ENCODE assay signal across 8 mouse cellular contexts in genomic region chr11:55470761-55471160, GRCm38 (mm10). TPM values are rescaled to one million over a fixed set of nuclear protein-coding genes. Genes with fewer than 3 reads are reported as not detected.
DNase-seq lines count a peak whose midpoint lies in the region; ATAC-seq lines count a peak whose summit lies in the region.

No protein-coding gene starts in this region.

- intact Hi-C loops in gastrocnemius, postnatal 36 days (cut with DNase I), result no loop called here
- intact Hi-C loops in left cerebral cortex, postnatal 36 days (cut with DNase I), result no loop called here

- ATAC-seq in hindbrain, embryonic 15.5 days (ENCODE audit: low FRiP score, low read depth), result no peak

- WGBS in heart, embryonic 10.5 days, result 49% methylated on average over 8 of the region's 8 CpGs
- WGBS in hindbrain, embryonic 15.5 days, result 56% methylated on average over 8 of the region's 8 CpGs
- 74% methylated on average over 8 of the region's 8 CpGs for WGBS in midbrain, embryonic 10.5 days

- peak overlapping the region; percentile 85 for H3K9ac ChIP-seq in hindbrain, embryonic 15.5 days

- DNase-seq in heart, embryonic 10.5 days (ENCODE audit: low spot score), result no peak
- DNase-seq in heart, adult 18-20 months, result no peak
- peak; percentile 29 for DNase-seq in adipocyte (ENCODE audit: low spot score)
- DNase-seq in midbrain, embryonic 10.5 days (ENCODE audit: low spot score), result no peak
- no peak for DNase-seq in c-Kit-positive CD71-positive TER-119-positive erythroid progenitor cells, embryonic 14.5 days (ENCODE audit: low spot score)
- no peak for DNase-seq in gastrocnemius, postnatal 36 days
- DNase-seq in left cerebral cortex, postnatal 36 days (ENCODE audit: low spot score in 2 of 2), result no peak

- no peak overlapping the region; the same call in 1 of the 2 replicates for H3K27ac ChIP-seq in heart, embryonic 10.5 days
- H3K27ac ChIP-seq in hindbrain, embryonic 15.5 days (replicated peaks), result no peak overlapping the region
- peak overlapping the region; percentile 99; the same call in 1 of the 2 replicates for H3K27ac ChIP-seq in midbrain, embryonic 10.5 days (replicated peaks)

- peak overlapping the region; percentile 65 for H3K4me2 ChIP-seq in hindbrain, embryonic 15.5 days

- H3K9me3 ChIP-seq in heart, embryonic 10.5 days, result no peaks in the 10 kb centered on the region
- no peaks in the 10 kb centered on the region for H3K9me3 ChIP-seq in hindbrain, embryonic 15.5 days
- H3K9me3 ChIP-seq in midbrain, embryonic 10.5 days (replicated peaks), result no peaks in the 10 kb centered on the region

- H3K36me3 ChIP-seq in heart, embryonic 10.5 days, result peaks cover 32% of the 10 kb centered on the region
- H3K36me3 ChIP-seq in hindbrain, embryonic 15.5 days, result no peaks in the 10 kb centered on the region
- H3K36me3 ChIP-seq in midbrain, embryonic 10.5 days, result peaks cover 48% of the 10 kb centered on the region

- H3K4me3 ChIP-seq in heart, embryonic 10.5 days, result peak overlapping the region; percentile 91
- peak overlapping the region; percentile 77 for H3K4me3 ChIP-seq in hindbrain, embryonic 15.5 days
- peak overlapping the region; percentile 99 for H3K4me3 ChIP-seq in midbrain, embryonic 10.5 days

- peaks cover 31% of the 10 kb centered on the region for H3K4me1 ChIP-seq in heart, embryonic 10.5 days
- H3K4me1 ChIP-seq in hindbrain, embryonic 15.5 days (replicated peaks), result peaks cover 35% of the 10 kb centered on the region
- H3K4me1 ChIP-seq in midbrain, embryonic 10.5 days, result peaks cover 27% of the 10 kb centered on the region

- H3K27me3 ChIP-seq in heart, embryonic 10.5 days (ENCODE audit: insufficient read depth, poor library complexity, severe bottlenecking), result no peaks in the 10 kb centered on the region
- no peaks in the 10 kb centered on the region for H3K27me3 ChIP-seq in hindbrain, embryonic 15.5 days
- no peaks in the 10 kb centered on the region for H3K27me3 ChIP-seq in midbrain, embryonic 10.5 days (ENCODE audit: low read depth, poor library complexity, severe bottlenecking)

RNA-seq across cellular contexts. Expression of gene G3bp1, which starts 1.3 kb away (rescaled TPM):
- 164 and 188 TPM in 2 replicates for polyA plus RNA-seq in heart, embryonic 10.5 days (2016; fragmentation: Nextera tagmentation; extraction: Ambion mirVana)
- 10 to 100 TPM; 40.5 to 41.3 TPM for total RNA-seq in heart, adult 18-20 months (2021)
- polyA plus RNA-seq in hindbrain, embryonic 15.5 days (2015; fragmentation: Nextera tagmentation; extraction: Ambion mirVana), result 100 TPM in 2 replicates
- polyA plus RNA-seq in midbrain, embryonic 10.5 days (2016; fragmentation: Nextera tagmentation; extraction: Ambion mirVana), result 258 and 281 TPM in 2 replicates
- total RNA-seq in gastrocnemius, postnatal 36 days (2021), result 10 to 100 TPM; 46.1 to 48.5 TPM
- total RNA-seq in left cerebral cortex, postnatal 36 days (2021), result 10 to 100 TPM; 31.3 to 34.0 TPM

RNA-seq across cellular contexts. Expression of gene Atox1, which starts 9.7 kb away (rescaled TPM):
- polyA plus RNA-seq in heart, embryonic 10.5 days (2016; fragmentation: Nextera tagmentation; extraction: Ambion mirVana), result 269 and 273 TPM in 2 replicates
- total RNA-seq in heart, adult 18-20 months (2021), result 100 to 1,000 TPM in 1 of 2 experiments, 10 to 100 TPM in 1; 98.7 to 104 TPM
- 275 and 278 TPM in 2 replicates for polyA plus RNA-seq in hindbrain, embryonic 15.5 days (2015; fragmentation: Nextera tagmentation; extraction: Ambion mirVana)
- polyA plus RNA-seq in midbrain, embryonic 10.5 days (2016; fragmentation: Nextera tagmentation; extraction: Ambion mirVana), result 229 and 231 TPM in 2 replicates
- total RNA-seq in gastrocnemius, postnatal 36 days (2021), result 10 to 100 TPM; 50.4 to 56.4 TPM
- 100 to 1,000 TPM in 1 of 2 experiments, 10 to 100 TPM in 1; 88.1 to 111 TPM for total RNA-seq in left cerebral cortex, postnatal 36 days (2021)

RNA-seq across cellular contexts. Expression of gene Sparc, which starts 47.8 kb away (rescaled TPM):
- 995 and 1,097 TPM in 2 replicates for polyA plus RNA-seq in heart, embryonic 10.5 days (2016; fragmentation: Nextera tagmentation; extraction: Ambion mirVana)
- total RNA-seq in heart, adult 18-20 months (2021), result 100 to 1,000 TPM; 264 to 308 TPM
- polyA plus RNA-seq in hindbrain, embryonic 15.5 days (2015; fragmentation: Nextera tagmentation; extraction: Ambion mirVana), result 578 and 599 TPM in 2 replicates
- polyA plus RNA-seq in midbrain, embryonic 10.5 days (2016; fragmentation: Nextera tagmentation; extraction: Ambion mirVana), result 333 and 416 TPM in 2 replicates
- total RNA-seq in gastrocnemius, postnatal 36 days (2021), result 100 to 1,000 TPM; 572 to 675 TPM
- total RNA-seq in left cerebral cortex, postnatal 36 days (2021), result 100 to 1,000 TPM; 215 to 224 TPM
